Mouse (Mus musculus) lung, embryonic 16.5 days (tissue): Measurements from ENCODE around the gene Ikzf3. TPM values are rescaled to one million over a fixed set of nuclear protein-coding genes. Genes with fewer than 3 reads are reported as not detected.

Source experiments
- ATAC-seq: fragments of 200-750 bp; cut with Nextera tagmentation; 2 replicates; pipeline ENCODE4 v1.8.0; 2017; ENCODE audit warnings: low read depth, mild to moderate bottlenecking, moderate library complexity
- H3K27ac ChIP-seq: fragments of 300-500 bp; sonication (generic); 2 replicates; pipeline ENCODE4 v1.5.1; 2014; ENCODE audit warnings: mild to moderate bottlenecking, control low read depth, low read length
- H3K27me3 ChIP-seq: fragments of 300-500 bp; sonication (generic); 2 replicates; pipeline ENCODE4 v1.6.1; 2014; ENCODE audit warnings: low read depth, low read length, mixed read lengths; ENCODE audit not compliant: control insufficient read depth, insufficient read depth
- H3K36me3 ChIP-seq: fragments of 300-500 bp; sonication (generic); 2 replicates; pipeline ENCODE4 v1.6.1; 2014; ENCODE audit warnings: low read length; ENCODE audit not compliant: control insufficient read depth, insufficient read depth
- H3K4me1 ChIP-seq: fragments of 300-500 bp; sonication (generic); replicated peaks from 2 replicates; pipeline ENCODE4 v1.6.1; 2014; ENCODE audit warnings: low read length, mixed read lengths; ENCODE audit not compliant: control insufficient read depth, insufficient read depth
- H3K4me2 ChIP-seq: fragments of 300-500 bp; sonication (generic); 2 replicates; pipeline ENCODE4 v1.6.1; 2014; ENCODE audit warnings: low read depth, low read length, control low read depth
- H3K4me3 ChIP-seq: fragments of 300-500 bp; sonication (generic); 2 replicates; pipeline ENCODE4 v1.5.1; 2014; ENCODE audit warnings: mild to moderate bottlenecking, low read length, control low read depth
- H3K9ac ChIP-seq: fragments of 300-500 bp; sonication (generic); 2 replicates; pipeline ENCODE4 v1.6.1; 2014; ENCODE audit warnings: low read length, control low read depth
- H3K9me3 ChIP-seq: fragments of 300-500 bp; sonication (generic); 2 replicates; pipeline ENCODE4 v1.6.1; 2016; ENCODE audit warnings: low read length; ENCODE audit not compliant: control insufficient read depth
- WGBS: fragments of 180-500 bp; shearing (Covaris S2); extraction: QIAGEN DNeasy Blood & Tissue Kit; methylation state at CpG from one replicate; pipeline ENCODE4 v1.1.7; 2014; 5-methylcytosine and 5-hydroxymethylcytosine counted together
- polyA plus RNA-seq: library from polyadenylated mRNA; unstranded; fragments of >200 nt; fragmentation: Nextera tagmentation; extraction: Ambion mirVana; gene quantifications from 2 replicates; pipeline ENCODE4 v1.2.1, GENCODE M21; 2015

Ikzf3 gene
- polyA plus RNA-seq, 1 experiment from 2014 or later = 0.33 TPM

GRCm38 (mm10) chr11:98586087-98586891 is 40.5 kb upstream of the Ikzf3 start:
- peak; percentile 13 for ATAC-seq
- 1% methylated on average over 22 of the region's 22 CpGs for WGBS
- no peaks in the 10 kb centered on the region for H3K36me3 ChIP-seq

GRCm38 (mm10) chr11:98584629-98585177 is 38.9 kb upstream of the Ikzf3 start:
- Histone ChIP-seq H3K36me3 (no peaks in the 10 kb centered on the region), H3K4me3 (no peak overlapping the region), H3K27me3 (no peaks in the 10 kb centered on the region), H3K9ac (no peak overlapping the region), H3K27ac (no peak overlapping the region), H3K4me2 (no peak overlapping the region), H3K9me3 (no peaks in the 10 kb centered on the region), H3K4me1 (peaks cover 32% of the 10 kb centered on the region)
- no peak for ATAC-seq
- 92% methylated on average over 6 of the region's 6 CpGs for WGBS

More at GRCm38 (mm10) chr11:98586087-98586891, 40.5 kb upstream of the Ikzf3 start:
- Histone ChIP-seq H3K4me1 (peaks cover 32% of the 10 kb centered on the region), H3K9ac (peak overlapping the region; percentile 92), H3K27ac (peak overlapping the region; percentile 83), H3K9me3 (no peaks in the 10 kb centered on the region), H3K27me3 (no peaks in the 10 kb centered on the region), H3K4me2 (peak overlapping the region; percentile 95), H3K4me3 (peak overlapping the region; percentile 93)

- H3K9ac ChIP-seq = no peak overlapping the region
- H3K27ac ChIP-seq = no peak overlapping the region
- no peaks in the 10 kb centered on the region for H3K36me3 ChIP-seq
- H3K9me3 ChIP-seq = no peaks in the 10 kb centered on the region
- 23% methylated on average over 1 of the region's 1 CpGs for WGBS
- no peaks in the 10 kb centered on the region for H3K27me3 ChIP-seq
- no peak overlapping the region for H3K4me2 ChIP-seq
- peaks cover 32% of the 10 kb centered on the region for H3K4me1 ChIP-seq
- ATAC-seq = no peak
- no peak overlapping the region for H3K4me3 ChIP-seq
Observed at GRCm38 (mm10) chr11:98584146-98584545, 38.3 kb upstream of the Ikzf3 start.

GRCm38 (mm10) chr11:98583571-98583970 is 37.7 kb upstream of the Ikzf3 start:
- Histone ChIP-seq H3K36me3 (no peaks in the 10 kb centered on the region), H3K4me1 (peaks cover 26% of the 10 kb centered on the region), H3K4me3 (no peak overlapping the region)

GRCm38 (mm10) chr11:98583265-98583552 is 37.4 kb upstream of the Ikzf3 start:
- Histone ChIP-seq H3K9me3 (no peaks in the 10 kb centered on the region), H3K4me1 (peaks cover 23% of the 10 kb centered on the region), H3K27ac (no peak overlapping the region), H3K27me3 (no peaks in the 10 kb centered on the region), H3K36me3 (no peaks in the 10 kb centered on the region), H3K4me3 (no peak overlapping the region), H3K9ac (no peak overlapping the region), H3K4me2 (no peak overlapping the region)
- 91% methylated on average over 3 of the region's 3 CpGs for WGBS
- ATAC-seq = no peak

More at GRCm38 (mm10) chr11:98583571-98583970, 37.7 kb upstream of the Ikzf3 start:
- H3K27me3 ChIP-seq = no peaks in the 10 kb centered on the region
- no peaks in the 10 kb centered on the region for H3K9me3 ChIP-seq
- no peak overlapping the region for H3K27ac ChIP-seq
- H3K9ac ChIP-seq = no peak overlapping the region
- no peak overlapping the region for H3K4me2 ChIP-seq
- 24% methylated on average over 3 of the region's 3 CpGs for WGBS
- no peak for ATAC-seq

GRCm38 (mm10) chr11:98582551-98583264 is 36.9 kb upstream of the Ikzf3 start:
- Histone ChIP-seq H3K9ac (no peak overlapping the region), H3K27ac (no peak overlapping the region), H3K4me1 (peaks cover 18% of the 10 kb centered on the region), H3K9me3 (no peaks in the 10 kb centered on the region), H3K27me3 (no peaks in the 10 kb centered on the region), H3K36me3 (no peaks in the 10 kb centered on the region), H3K4me2 (no peak overlapping the region), H3K4me3 (no peak overlapping the region)
- 84% methylated on average over 12 of the region's 12 CpGs for WGBS
- no peak for ATAC-seq

GRCm38 (mm10) chr11:98582030-98582388 is 36.2 kb upstream of the Ikzf3 start:
- Histone ChIP-seq H3K4me1 (peaks cover 12% of the 10 kb centered on the region), H3K4me3 (no peak overlapping the region), H3K4me2 (no peak overlapping the region), H3K9ac (no peak overlapping the region), H3K36me3 (no peaks in the 10 kb centered on the region), H3K9me3 (no peaks in the 10 kb centered on the region), H3K27ac (no peak overlapping the region), H3K27me3 (no peaks in the 10 kb centered on the region)
- WGBS = 84% methylated on average over 8 of the region's 8 CpGs
- ATAC-seq = no peak

GRCm38 (mm10) chr11:98581286-98582029 is 35.6 kb upstream of the Ikzf3 start:
- ATAC-seq = no peak
- H3K36me3 ChIP-seq = no peaks in the 10 kb centered on the region
- no peaks in the 10 kb centered on the region for H3K9me3 ChIP-seq
- no peak overlapping the region for H3K4me2 ChIP-seq
- no peaks in the 10 kb centered on the region for H3K27me3 ChIP-seq
- WGBS = 72% methylated on average over 17 of the region's 17 CpGs
- peaks cover 12% of the 10 kb centered on the region for H3K4me1 ChIP-seq
- H3K4me3 ChIP-seq = no peak overlapping the region
- H3K27ac ChIP-seq = no peak overlapping the region
- no peak overlapping the region for H3K9ac ChIP-seq
